Mouse (Mus musculus) MEL (cell line): ENCODE measurements around the gene Mns1.

Source experiments
- CTCF ChIP-seq, 3 experiments: IDR thresholded peaks in 2 of 3; conservative IDR thresholded peaks in 1 of 3; 2 replicates each; pipeline ENCODE4 v1.5.1; 2011 to 2012; ENCODE audit warnings: low read length in 3 of 3, low read depth in 2 of 3, mild to moderate bottlenecking in 2 of 3, improper control_type of control experiment in 1 of 3, inconsistent platforms in 1 of 3, mixed read lengths in 1 of 3, moderate library complexity in 1 of 3; ENCODE audit not compliant: control insufficient read depth in 1 of 3, insufficient read depth in 1 of 3, poor library complexity in 1 of 3, severe bottlenecking in 1 of 3
- ETS1 ChIP-seq: IDR thresholded peaks from 2 replicates; pipeline ENCODE4 v1.6.1; 2012; ENCODE audit warnings: low read depth, mild to moderate bottlenecking, inconsistent platforms, low read length, improper control_type of control experiment, moderate library complexity
- GATA1 ChIP-seq: IDR thresholded peaks from 2 replicates; pipeline ENCODE4 v1.6.1; 2011; ENCODE audit warnings: low read depth, low read length, improper control_type of control experiment
- JUND ChIP-seq: IDR thresholded peaks from 2 replicates; pipeline ENCODE4 v1.6.1; 2011; ENCODE audit warnings: low read depth, mild to moderate bottlenecking, improper control_type of control experiment, low read length
- KAT2A ChIP-seq: conservative IDR thresholded peaks from 2 replicates; pipeline ENCODE4 v1.6.1; 2012; ENCODE audit warnings: low read depth, low read length, improper control_type of control experiment, inconsistent platforms
- MAX ChIP-seq: IDR thresholded peaks from 2 replicates; pipeline ENCODE4 v1.6.1; 2011; ENCODE audit warnings: low read length, improper control_type of control experiment
- MYC ChIP-seq: IDR thresholded peaks from 2 replicates; pipeline ENCODE4 v1.6.1; 2011; ENCODE audit warnings: low read depth, mild to moderate bottlenecking, low read length, improper control_type of control experiment, moderate library complexity
- POLR2AphosphoS5 ChIP-seq: IDR thresholded peaks from 2 replicates; pipeline ENCODE4 v1.6.1; 2012; ENCODE audit warnings: low read depth, borderline replicate concordance, mild to moderate bottlenecking, inconsistent platforms, low read length, moderate library complexity, mixed read lengths
- TAL1 ChIP-seq: IDR thresholded peaks from 2 replicates; pipeline ENCODE4 v1.6.1; 2012; ENCODE audit warnings: mild to moderate bottlenecking, inconsistent platforms, low read length, moderate library complexity, mixed read lengths
- TBP ChIP-seq: IDR thresholded peaks from 2 replicates; pipeline ENCODE4 v1.8.0; 2011; ENCODE audit warnings: low read depth, low read length, improper control_type of control experiment
- TCF12 ChIP-seq: IDR thresholded peaks from 2 replicates; pipeline ENCODE4 v1.6.1; 2014; ENCODE audit warnings: low read depth, mild to moderate bottlenecking, inconsistent platforms, low read length, improper control_type of control experiment, moderate library complexity
- USF1 ChIP-seq: IDR thresholded peaks from 2 replicates; pipeline ENCODE4 v1.6.1; 2014; ENCODE audit warnings: low read depth, mild to moderate bottlenecking, inconsistent platforms, low read length, improper control_type of control experiment, moderate library complexity
- USF2 ChIP-seq, 2 experiments: IDR thresholded peaks; 2 replicates each; pipeline ENCODE4 v1.6.1; 2011 to 2012; ENCODE audit warnings: improper control_type of control experiment in 2 of 2, low read length in 2 of 2, borderline replicate concordance in 1 of 2, inconsistent platforms in 1 of 2, low read depth in 1 of 2, mild to moderate bottlenecking in 1 of 2; ENCODE audit not compliant: insufficient read depth in 1 of 2

DNA sequence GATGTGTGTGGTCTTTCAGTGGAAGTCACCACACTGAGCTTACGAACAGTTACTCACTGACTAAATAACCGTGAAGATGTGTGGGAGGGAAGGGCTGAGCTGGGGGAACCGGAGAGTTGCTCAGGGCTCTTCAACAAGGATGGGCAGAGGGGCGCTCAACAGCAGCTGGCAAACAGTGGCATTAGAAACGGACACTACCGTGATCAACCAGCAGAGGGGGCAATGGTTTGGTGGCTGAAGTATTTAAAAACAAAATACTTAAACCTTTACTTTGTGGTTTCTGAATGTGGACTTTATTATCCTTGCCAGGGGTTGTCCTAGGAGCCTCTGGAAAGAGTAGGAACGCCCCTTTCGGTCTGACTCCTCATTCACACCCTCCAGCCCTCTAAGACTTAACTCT lies 10.2 kb downstream of the Mns1 start:
- TF ChIP-seq GATA1 (no peak), CTCF (IDR thresholded peaks at IDR 0.05 in 2 of 3, conservative IDR thresholded peaks at IDR 0.05 in 1 of 3; ENCODE audit: control insufficient read depth in 1 of 3, insufficient read depth in 1 of 3, low read depth in 2 of 3, low read length in 3 of 3, poor library complexity in 1 of 3, severe bottlenecking in 1 of 3) (peak; percentile 65 to 76 (median 72)), ETS1 (no peak), TCF12 (no peak), USF1 (no peak), MYC (no peak), TBP (no peak), TAL1 (no peak), POLR2AphosphoS5 (no peak), USF2 (IDR thresholded peaks at IDR 0.05; ENCODE audit: borderline replicate concordance in 1 of 2, insufficient read depth in 1 of 2, low read depth in 1 of 2, low read length in 2 of 2) (no peak), JUND (no peak), MAX (no peak), KAT2A (no peak)
